Mouse (Mus musculus) testis, adult 2 months (tissue): ENCODE results near the gene Ahnak2.

Source experiments
- CTCF ChIP-seq: fragments of 200-500 bp; IDR thresholded peaks from 2 replicates; pipeline ENCODE4 v1.5.1; 2012; ENCODE audit warnings: low read depth, mild to moderate bottlenecking, inconsistent platforms, low read length, moderate library complexity; ENCODE audit not compliant: control insufficient read depth, insufficient read depth, insufficient replicate concordance
- POLR2A ChIP-seq: fragments of 200-500 bp; IDR thresholded peaks from 2 replicates; pipeline ENCODE4 v1.6.1; 2012; ENCODE audit warnings: low read depth, mild to moderate bottlenecking, inconsistent platforms, low read length, moderate library complexity; ENCODE audit not compliant: control insufficient read depth

- TF ChIP-seq POLR2A = no peak
- no peak for TF ChIP-seq CTCF
Measured at GRCm38 (mm10) chr12:112723445-112723844, 79.0 kb downstream of the Ahnak2 start.
